Mouse (Mus musculus) adrenal gland, adult 18-20 months (tissue): ENCODE measurements at regions not wholly inside any gene's neighbourhood (a gene's known extent, or its start where the extent isn't known, plus 50 kb on each side); places are given as distances from the start of the nearest gene placed in this dataset.

ENCODE experiments used
- DNase-seq, 2 experiments: peaks; one replicate each; pipeline ENCODE4 v3.0.0; 2021 to 2022; ENCODE audit warnings: low spot score in 2 of 2

GRCm38 (mm10) chr5:119335211-119335610 is 335.3 kb upstream of the Tbx3 start:
- no peak for DNase-seq

- DNase-seq, result no peak
Measured at GRCm38 (mm10) chr5:119335979-119336378, 334.5 kb upstream of the Tbx3 start.

- DNase-seq, result no peak
Measured at GRCm38 (mm10) chr5:119337739-119338138, 332.7 kb upstream of the Tbx3 start.

GRCm38 (mm10) chr5:119338711-119339110 is 331.8 kb upstream of the Tbx3 start:
- DNase-seq, result peak in 1 of 2 experiments; percentile 44

GRCm38 (mm10) chr5:119348303-119348702 is 322.2 kb upstream of the Tbx3 start:
- no peak for DNase-seq

GRCm38 (mm10) chr5:119349395-119349794 is 321.1 kb upstream of the Tbx3 start:
- no peak for DNase-seq

- no peak for DNase-seq
Measured at GRCm38 (mm10) chr5:119350325-119350915, 320.0 kb upstream of the Tbx3 start.

- no peak for DNase-seq
Measured at GRCm38 (mm10) chr5:119355471-119355870, 315.0 kb upstream of the Tbx3 start.

- DNase-seq, result no peak
Measured at GRCm38 (mm10) chr5:119356051-119356450, 314.4 kb upstream of the Tbx3 start.

GRCm38 (mm10) chr5:119359709-119360108 is 310.8 kb upstream of the Tbx3 start:
- DNase-seq, result no peak

GRCm38 (mm10) chr5:119360351-119360750 is 310.1 kb upstream of the Tbx3 start:
- DNase-seq, result no peak

- DNase-seq, result no peak
Measured at GRCm38 (mm10) chr5:119361406-119362044, 308.9 kb upstream of the Tbx3 start.

GRCm38 (mm10) chr5:119362452-119362851 is 308.0 kb upstream of the Tbx3 start:
- no peak for DNase-seq

GRCm38 (mm10) chr5:119364250-119364649 is 306.2 kb upstream of the Tbx3 start:
- no peak for DNase-seq

GRCm38 (mm10) chr5:119365157-119365556 is 305.3 kb upstream of the Tbx3 start:
- no peak for DNase-seq

- DNase-seq, result no peak
Measured at GRCm38 (mm10) chr5:119366296-119366695, 304.2 kb upstream of the Tbx3 start.

GRCm38 (mm10) chr5:119370481-119370880 is 300.0 kb upstream of the Tbx3 start:
- no peak for DNase-seq

GRCm38 (mm10) chr5:119370931-119371330 is 299.5 kb upstream of the Tbx3 start:
- DNase-seq, result no peak

GRCm38 (mm10) chr5:119373774-119374700 is 296.4 kb upstream of the Tbx3 start:
- DNase-seq, result no peak

- no peak for DNase-seq
Measured at GRCm38 (mm10) chr5:119374861-119375260, 295.6 kb upstream of the Tbx3 start.

GRCm38 (mm10) chr5:119378261-119378660 is 292.2 kb upstream of the Tbx3 start:
- no peak for DNase-seq

- DNase-seq, result no peak
Measured at GRCm38 (mm10) chr5:119379915-119380432, 290.5 kb upstream of the Tbx3 start.
